Mouse (Mus musculus): ENCODE measurements around the gene Mtf1. TPM values are rescaled to one million over a fixed set of nuclear protein-coding genes. Genes with fewer than 3 reads are reported as not detected.

The Mtf1 gene
- total RNA-seq (2021): 10 to 100 TPM; 25.0 to 27.2 TPM

GRCm38 (mm10) chr4:124801552-124802308 is at the start of gene Mtf1:
Mtf1 (plus strand) TSS chr4:124802104.
- intact Hi-C loops (cut with DNase I): loop anchor here (5.0 kb wide), 1 partner anchor 46 kb away; no protein-coding TSS in a partner anchor
- peak; percentile 96 for DNase-seq

- intact Hi-C loops (cut with DNase I): no loop called here
Observed at GRCm38 (mm10) chr4:124752281-124753199, 49.4 kb upstream of the Mtf1 start.

GRCm38 (mm10) chr4:124755526-124755925 is 46.4 kb upstream of the Mtf1 start:
- DNase-seq: no peak

More at GRCm38 (mm10) chr4:124752281-124753199, 49.4 kb upstream of the Mtf1 start:
- DNase-seq: no peak

GRCm38 (mm10) chr4:124759305-124759811 is 42.5 kb upstream of the Mtf1 start:
- intact Hi-C loops (cut with DNase I): no loop called here

More at GRCm38 (mm10) chr4:124755526-124755925, 46.4 kb upstream of the Mtf1 start:
- intact Hi-C loops (cut with DNase I): no loop called here

GRCm38 (mm10) chr4:124761201-124761600 is 40.7 kb upstream of the Mtf1 start:
- intact Hi-C loops (cut with DNase I): no loop called here
- no peak for DNase-seq

More at GRCm38 (mm10) chr4:124759305-124759811, 42.5 kb upstream of the Mtf1 start:
- no peak for DNase-seq

GRCm38 (mm10) chr4:124762858-124763452 is 38.9 kb upstream of the Mtf1 start:
- DNase-seq: no peak
- intact Hi-C loops (cut with DNase I): no loop called here

GRCm38 (mm10) chr4:124765802-124766565 is 35.9 kb upstream of the Mtf1 start:
- intact Hi-C loops (cut with DNase I): no loop called here
- no peak for DNase-seq

- intact Hi-C loops (cut with DNase I): no loop called here
- no peak for DNase-seq
Observed at GRCm38 (mm10) chr4:124766566-124766940, 35.4 kb upstream of the Mtf1 start.

GRCm38 (mm10) chr4:124768963-124769591 is 32.8 kb upstream of the Mtf1 start:
- no peak for DNase-seq

GRCm38 (mm10) chr4:124770624-124771023 is 31.3 kb upstream of the Mtf1 start:
- DNase-seq: no peak
- intact Hi-C loops (cut with DNase I): no loop called here

More at GRCm38 (mm10) chr4:124768963-124769591, 32.8 kb upstream of the Mtf1 start:
- intact Hi-C loops (cut with DNase I): no loop called here

GRCm38 (mm10) chr4:124772125-124772524 is 29.8 kb upstream of the Mtf1 start:
- intact Hi-C loops (cut with DNase I): no loop called here
- DNase-seq: no peak

GRCm38 (mm10) chr4:124773449-124773848 is 28.5 kb upstream of the Mtf1 start:
- intact Hi-C loops (cut with DNase I): no loop called here
- DNase-seq: no peak

GRCm38 (mm10) chr4:124773995-124774394 is 27.9 kb upstream of the Mtf1 start:
- intact Hi-C loops (cut with DNase I): no loop called here
- DNase-seq: no peak

GRCm38 (mm10) chr4:124774429-124774828 is 27.5 kb upstream of the Mtf1 start:
- no peak for DNase-seq
- intact Hi-C loops (cut with DNase I): no loop called here

- no peak for DNase-seq
- intact Hi-C loops (cut with DNase I): no loop called here
Observed at GRCm38 (mm10) chr4:124781361-124781760, 20.5 kb upstream of the Mtf1 start.

GRCm38 (mm10) chr4:124782395-124782794 is 19.5 kb upstream of the Mtf1 start:
- DNase-seq: no peak
- intact Hi-C loops (cut with DNase I): no loop called here

- DNase-seq: no peak
- intact Hi-C loops (cut with DNase I): no loop called here
Observed at GRCm38 (mm10) chr4:124783937-124784336, 18.0 kb upstream of the Mtf1 start.

- no peak for DNase-seq
- intact Hi-C loops (cut with DNase I): loop anchor here (10.0 kb wide), 1 partner anchor 65 kb away; no protein-coding TSS in a partner anchor
Observed at GRCm38 (mm10) chr4:124790013-124790412, 11.9 kb upstream of the Mtf1 start.

GRCm38 (mm10) chr4:124792114-124792513 is 9.8 kb upstream of the Mtf1 start:
- intact Hi-C loops (cut with DNase I): loop anchor here (10.0 kb wide), 1 partner anchor 67 kb away; no protein-coding TSS in a partner anchor
- DNase-seq: peak; percentile 6
